Mouse (Mus musculus) adipocyte (in vitro differentiated cells): ENCODE data around the gene Spp2.

Experiments
- DNase-seq: peaks from one replicate; pipeline ENCODE4 v3.0.0-alpha.2; 2016; ENCODE audit warnings: low spot score

Gene Spp2

DNA sequence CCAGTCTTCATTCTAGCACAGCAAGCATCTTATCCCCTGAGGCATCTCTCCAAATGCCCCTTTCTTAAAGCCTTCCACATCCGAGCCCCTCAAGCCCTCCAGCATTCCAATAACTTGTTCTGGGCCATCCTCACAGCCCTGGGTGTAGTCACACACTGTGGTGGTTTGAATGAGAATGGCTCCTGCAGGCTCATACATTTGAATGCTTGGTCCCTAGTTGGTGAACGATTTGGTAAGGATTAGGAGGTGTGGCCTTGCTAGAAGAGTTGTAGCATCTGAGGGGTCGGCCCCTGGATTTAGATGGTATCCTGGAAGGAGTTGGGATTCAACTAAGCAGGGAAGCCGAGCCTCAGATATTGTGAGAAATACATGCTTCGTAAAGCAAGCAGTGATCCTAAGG lies 61.1 kb downstream of the Spp2 start:
- DNase-seq: no peak

DNA sequence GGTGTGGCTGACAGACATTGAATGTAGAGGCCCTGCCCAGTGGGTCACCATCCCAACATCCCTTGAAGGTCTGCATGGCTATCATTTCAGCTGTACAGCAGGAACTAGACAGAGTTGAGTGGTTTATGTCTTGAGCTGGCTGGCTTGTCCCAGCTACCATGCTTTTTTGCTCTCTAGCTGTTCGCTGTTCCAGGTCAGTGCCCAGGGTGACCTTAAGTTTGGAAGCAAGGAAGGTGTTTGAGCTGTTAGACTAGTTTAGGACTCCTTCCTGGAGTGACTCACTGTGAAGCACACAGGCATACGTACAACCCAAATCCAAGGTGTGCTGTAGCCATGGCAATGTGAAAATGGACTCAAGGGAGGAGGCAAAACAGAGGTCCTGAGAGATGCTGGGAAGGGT lies 61.6 kb downstream of the Spp2 start:
- no peak for DNase-seq

DNA sequence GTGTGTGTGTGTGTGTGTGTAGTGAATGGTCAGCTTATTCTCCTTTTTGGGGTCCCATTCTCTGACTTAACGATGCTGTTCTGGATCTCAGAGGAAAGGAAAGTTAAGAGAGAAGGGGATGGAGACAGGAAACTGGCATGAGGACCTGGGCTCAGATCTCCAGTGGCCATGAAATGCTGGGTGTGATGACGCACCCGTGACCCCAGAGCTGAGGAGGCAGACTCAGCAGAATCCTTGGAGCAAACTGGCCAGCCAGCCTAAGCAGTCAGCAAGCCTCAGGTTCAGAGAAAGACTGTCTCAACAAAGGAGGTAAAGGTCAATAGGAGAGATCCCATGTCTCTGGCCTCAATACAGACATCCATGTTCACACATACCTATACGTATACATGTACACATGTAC lies 63.0 kb downstream of the Spp2 start:
- no peak for DNase-seq

DNA sequence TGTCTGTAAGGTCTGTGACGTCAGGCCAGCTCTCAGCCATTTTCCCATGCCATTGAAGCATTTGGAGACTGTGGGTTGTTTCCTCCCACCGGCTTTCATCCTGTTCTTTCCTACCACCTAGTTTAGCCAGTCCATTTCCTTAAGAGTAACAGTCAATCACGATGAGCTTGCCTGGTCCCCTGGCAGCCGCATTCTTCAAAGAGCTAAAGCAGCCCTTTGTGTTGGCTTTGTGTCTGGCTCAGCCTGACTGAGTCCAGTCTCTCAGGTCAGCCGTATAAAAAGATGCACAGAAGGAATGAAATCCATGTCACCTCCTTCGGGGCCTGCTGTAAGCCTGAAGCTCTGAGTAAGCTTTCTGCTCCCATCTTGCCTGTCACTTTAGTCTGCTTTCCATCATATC lies 65.5 kb downstream of the Spp2 start:
- DNase-seq: no peak

DNA sequence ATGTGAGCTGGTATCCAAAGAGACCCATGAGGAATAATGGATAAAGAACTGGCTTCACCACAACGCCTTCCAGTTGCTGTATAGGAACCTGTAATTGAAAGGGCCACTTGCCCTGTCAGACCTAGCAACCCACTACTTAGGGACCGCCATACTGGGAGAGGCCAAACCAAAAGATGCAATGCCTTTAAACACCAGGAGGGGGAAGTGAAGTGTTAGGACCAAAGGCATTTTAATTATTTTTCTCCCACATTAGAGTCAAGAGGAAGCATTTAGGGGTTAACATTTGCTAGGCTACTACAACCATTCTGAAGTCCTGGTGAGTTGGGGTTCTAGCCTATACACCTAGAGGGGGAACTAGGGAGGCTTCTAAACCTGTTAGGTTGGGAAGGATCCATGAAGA lies 67.1 kb downstream of the Spp2 start:
- DNase-seq: peak; percentile 17

DNA sequence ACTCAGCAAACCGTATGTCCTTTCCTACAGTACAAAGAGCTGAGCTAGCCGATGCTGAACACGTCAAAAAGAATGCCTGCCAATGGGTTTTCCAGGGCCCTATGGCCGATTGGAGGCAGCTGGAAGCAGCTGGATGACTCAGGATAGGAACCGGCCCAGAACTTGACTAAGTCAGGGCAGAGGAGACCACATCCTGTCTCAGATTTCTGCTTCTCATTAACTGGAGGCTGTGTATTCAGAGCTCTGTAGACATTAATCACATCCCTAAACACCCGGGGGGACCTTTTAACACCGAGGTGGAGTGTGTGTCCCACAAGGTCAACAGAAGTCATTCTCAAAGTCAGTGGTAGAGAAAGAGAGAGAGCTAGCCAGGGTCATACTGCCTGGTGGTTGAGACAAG lies 67.8 kb downstream of the Spp2 start:
- DNase-seq: peak; percentile 78

DNA sequence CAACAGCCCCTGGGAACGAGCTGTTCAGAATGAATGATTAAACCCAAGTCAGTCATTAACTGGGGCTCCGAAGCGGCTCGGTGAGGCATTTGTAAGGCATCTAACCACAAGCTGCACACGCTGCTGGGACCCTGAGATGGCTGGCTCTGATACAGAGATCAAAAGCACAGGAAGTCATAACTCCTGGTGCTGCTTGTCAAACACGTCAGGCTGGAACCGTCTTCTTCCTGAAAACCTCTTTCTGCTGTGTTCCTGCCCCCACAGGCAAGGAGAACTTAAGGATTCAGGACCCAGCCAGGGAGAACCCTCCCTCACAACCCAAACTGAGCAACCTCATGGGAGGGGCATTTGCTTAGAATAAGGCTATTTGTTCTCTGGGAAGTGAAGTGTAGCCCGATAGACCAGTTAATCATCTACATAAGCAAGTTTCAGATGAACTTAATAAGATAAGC lies 68.8 kb downstream of the Spp2 start:
- no peak for DNase-seq
